In the genomic region with DNA sequence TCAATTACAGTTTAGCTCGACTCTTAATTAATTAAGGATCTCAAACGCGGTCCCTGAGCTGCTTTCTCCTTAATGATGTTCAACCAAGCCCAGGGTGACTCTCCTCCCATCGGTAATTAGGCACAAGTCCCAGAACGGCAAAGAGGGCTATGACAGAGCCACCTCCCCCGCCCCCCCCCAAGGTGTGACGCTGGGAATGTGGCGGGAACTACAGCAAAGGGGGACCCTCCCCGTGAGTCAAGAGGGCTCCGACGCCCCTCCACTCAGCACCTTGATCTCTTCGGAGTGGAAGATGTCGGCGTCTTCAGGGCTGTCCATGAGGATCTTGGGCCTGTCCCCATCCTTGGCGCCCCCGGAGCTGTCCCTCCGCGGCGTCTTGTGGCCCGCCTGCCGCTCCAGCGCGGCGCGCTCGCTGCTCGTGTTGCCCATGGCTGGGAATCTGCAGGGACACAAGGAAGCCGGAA, we compare ENCODE assay signal across 8 mouse cellular contexts. TPM values are rescaled to one million over a fixed set of nuclear protein-coding genes. Genes with fewer than 3 reads are reported as not detected.
DNase-seq lines count a peak whose midpoint lies in the region; ATAC-seq and TF ChIP-seq lines count a peak whose summit lies in the region.

No protein-coding gene starts in this region.

- TF ChIP-seq CTCF in C2C12 (IDR thresholded peaks at IDR 0.05; ENCODE audit: control insufficient read depth, insufficient read depth, insufficient read length) = no peak

- peak overlapping the region; percentile 68 for H3K4me3 ChIP-seq in erythroblast, embryonic 14.5 days (replicated peaks)
- H3K4me3 ChIP-seq in C2C12 (ENCODE audit: insufficient read depth, poor library complexity, severe bottlenecking) = peak overlapping the region; percentile 80
- peak overlapping the region; percentile 85 for H3K4me3 ChIP-seq in forebrain, embryonic 15.5 days
- peak overlapping the region; percentile 94 for H3K4me3 ChIP-seq in liver, embryonic 12.5 days
- peak overlapping the region; percentile 62 for H3K4me3 ChIP-seq in stomach, embryonic 16.5 days (replicated peaks; ENCODE audit: low read length)

- no peaks in the 10 kb centered on the region for H3K27me3 ChIP-seq in erythroblast, embryonic 14.5 days (ENCODE audit: control insufficient read depth)
- no peaks in the 10 kb centered on the region for H3K27me3 ChIP-seq in C2C12 (ENCODE audit: control insufficient read depth, insufficient read depth, insufficient read length)
- H3K27me3 ChIP-seq in forebrain, embryonic 15.5 days = no peaks in the 10 kb centered on the region
- no peaks in the 10 kb centered on the region for H3K27me3 ChIP-seq in liver, embryonic 12.5 days (replicated peaks)
- H3K27me3 ChIP-seq in stomach, embryonic 16.5 days (ENCODE audit: control insufficient read depth, insufficient read depth, low read length) = no peaks in the 10 kb centered on the region

- H3K4me1 ChIP-seq in erythroblast, embryonic 14.5 days (ENCODE audit: control insufficient read depth) = peaks cover 86% of the 10 kb centered on the region
- H3K4me1 ChIP-seq in forebrain, embryonic 15.5 days = peaks cover 21% of the 10 kb centered on the region
- peaks cover 86% of the 10 kb centered on the region for H3K4me1 ChIP-seq in liver, embryonic 12.5 days
- H3K4me1 ChIP-seq in stomach, embryonic 16.5 days (ENCODE audit: control insufficient read depth, insufficient read depth, low read length) = peaks cover 10% of the 10 kb centered on the region; the same call in 1 of the 2 replicates

- peak overlapping the region; percentile 82 for H3K9ac ChIP-seq in forebrain, embryonic 15.5 days (replicated peaks)
- peak overlapping the region; percentile 99 for H3K9ac ChIP-seq in liver, embryonic 12.5 days
- H3K9ac ChIP-seq in stomach, embryonic 16.5 days (ENCODE audit: low read length) = peak overlapping the region; percentile 83

- under 1% methylated on average over 28 of the region's 28 CpGs for WGBS in forebrain, embryonic 15.5 days
- 0% methylated on average over 28 of the region's 28 CpGs for WGBS in liver, embryonic 12.5 days (ENCODE audit: insufficient replicate concordance)
- under 1% methylated on average over 28 of the region's 28 CpGs for WGBS in stomach, embryonic 16.5 days

- peak overlapping the region; percentile 85 for H3K27ac ChIP-seq in forebrain, embryonic 15.5 days (replicated peaks)
- peak overlapping the region; percentile 98 for H3K27ac ChIP-seq in liver, embryonic 12.5 days
- H3K27ac ChIP-seq in stomach, embryonic 16.5 days (ENCODE audit: low read length) = peak overlapping the region; percentile 81

- no peak for ATAC-seq in erythroblast, adult 5-6 weeks (replicated peaks; ENCODE audit: low FRiP score, poor library complexity, severe bottlenecking)
- ATAC-seq in forebrain, embryonic 15.5 days (replicated peaks) = peak; percentile 73
- ATAC-seq in liver, embryonic 12.5 days = peak; percentile 0; the same call in 1 of the 2 replicates
- ATAC-seq in stomach, embryonic 16.5 days (ENCODE audit: insufficient read depth, low FRiP score) = peak; percentile 32; the same call in 1 of the 2 replicates

- no peaks in the 10 kb centered on the region for H3K9me3 ChIP-seq in erythroblast, embryonic 14.5 days (ENCODE audit: control insufficient read depth, low read length)
- H3K9me3 ChIP-seq in forebrain, embryonic 15.5 days = no peaks in the 10 kb centered on the region
- no peaks in the 10 kb centered on the region for H3K9me3 ChIP-seq in liver, embryonic 12.5 days (replicated peaks)
- no peaks in the 10 kb centered on the region for H3K9me3 ChIP-seq in stomach, embryonic 16.5 days (replicated peaks; ENCODE audit: control insufficient read depth, low read length)

- peak overlapping the region; percentile 87 for H3K4me2 ChIP-seq in forebrain, embryonic 15.5 days (replicated peaks)
- H3K4me2 ChIP-seq in liver, embryonic 12.5 days = peak overlapping the region; percentile 90
- H3K4me2 ChIP-seq in stomach, embryonic 16.5 days (ENCODE audit: low read depth, low read length) = peak overlapping the region; percentile 76

- peaks cover 49% of the 10 kb centered on the region for H3K36me3 ChIP-seq in erythroblast, embryonic 14.5 days (ENCODE audit: control insufficient read depth)
- peaks cover 40% of the 10 kb centered on the region for H3K36me3 ChIP-seq in C2C12 (ENCODE audit: control insufficient read depth, insufficient read depth)
- H3K36me3 ChIP-seq in forebrain, embryonic 15.5 days = peaks cover 19% of the 10 kb centered on the region
- peaks cover 44% of the 10 kb centered on the region for H3K36me3 ChIP-seq in liver, embryonic 12.5 days
- H3K36me3 ChIP-seq in stomach, embryonic 16.5 days (ENCODE audit: control insufficient read depth, insufficient read depth, low read length) = peaks cover 10% of the 10 kb centered on the region; the same call in 1 of the 2 replicates

- DNase-seq in cerebellum, adult 11-12 months = no peak
- DNase-seq in thymus, postnatal 25 days = no peak

- H3K79me3 ChIP-seq in C2C12 (ENCODE audit: low read depth) = peaks cover 24% of the 10 kb centered on the region

- peak overlapping the region; percentile 64 for H3ac ChIP-seq in C2C12 (ENCODE audit: control insufficient read depth, insufficient read length, low read depth)

- peaks cover 31% of the 10 kb centered on the region for H3K79me2 ChIP-seq in C2C12 (ENCODE audit: control insufficient read depth, insufficient read depth)

TF ChIP-seq in C2C12, 6 proteins besides CTCF, POLR2A, EP300 and RAD21:
- no peak for TF ChIP-seq FOSL1 (IDR thresholded peaks at IDR 0.05; ENCODE audit: insufficient read depth, low read length, poor library complexity, severe bottlenecking)
- no peak for TF ChIP-seq CEBPB (IDR thresholded peaks at IDR 0.05; ENCODE audit: low read depth)
- TF ChIP-seq MYOD1 (IDR thresholded peaks at IDR 0.05; ENCODE audit: control insufficient read depth, insufficient read length, low read depth) = no peak
- no peak for TF ChIP-seq USF1 (IDR thresholded peaks at IDR 0.05; ENCODE audit: low read depth)
- TF ChIP-seq MAX (IDR thresholded peaks at IDR 0.05) = no peak
- TF ChIP-seq MYOG (IDR thresholded peaks at IDR 0.05; ENCODE audit: control insufficient read depth, extremely low read depth, insufficient read length) = no peak

RNA-seq across cellular contexts. Expression of gene Prkab1, which starts 0.5 kb away (rescaled TPM):
- polyA plus RNA-seq in erythroblast, embryonic 14.5 days (2012) = 46.1 and 68.5 TPM in 2 replicates
- 71.5 and 102 TPM in 2 replicates for total RNA-seq in erythroblast, adult 5-6 weeks (2015; ENCODE audit: low replicate concordance)
- total RNA-seq in erythroblast, adult 5-6 weeks (2017; ENCODE audit: low replicate concordance) = 50.3 and 72.4 TPM in 2 replicates
- polyA plus RNA-seq in C2C12 (2012; fragmentation: generic; extraction: Trizol) = 48.6 TPM
- polyA plus RNA-seq in forebrain, embryonic 15.5 days (2015; fragmentation: Nextera tagmentation; extraction: Ambion mirVana) = 52.3 and 53.9 TPM in 2 replicates
- polyA plus RNA-seq in liver, embryonic 12.5 days (2016; fragmentation: Nextera tagmentation; extraction: Ambion mirVana) = 106 and 110 TPM in 2 replicates
- polyA plus RNA-seq in stomach, embryonic 16.5 days (2015; fragmentation: Nextera tagmentation; extraction: Ambion mirVana) = 71.1 and 75.5 TPM in 2 replicates

RNA-seq across cellular contexts. Expression of gene Tmem233, which starts 59.2 kb away (rescaled TPM):
- polyA plus RNA-seq in erythroblast, embryonic 14.5 days (2012) = not detected in 2 replicates
- not detected in 2 replicates for total RNA-seq in erythroblast, adult 5-6 weeks (2015; ENCODE audit: low replicate concordance)
- total RNA-seq in erythroblast, adult 5-6 weeks (2017; ENCODE audit: low replicate concordance) = not detected in 2 replicates
- polyA plus RNA-seq in C2C12 (2012; fragmentation: generic; extraction: Trizol) = not detected
- not detected in 2 replicates for polyA plus RNA-seq in forebrain, embryonic 15.5 days (2015; fragmentation: Nextera tagmentation; extraction: Ambion mirVana)
- not detected in 2 replicates for polyA plus RNA-seq in liver, embryonic 12.5 days (2016; fragmentation: Nextera tagmentation; extraction: Ambion mirVana)
- polyA plus RNA-seq in stomach, embryonic 16.5 days (2015; fragmentation: Nextera tagmentation; extraction: Ambion mirVana) = 0.09 TPM in 1 of 2 replicates, not detected in the other
